Mouse (Mus musculus): ENCODE data around the gene Ppp1r14a.

DNA sequence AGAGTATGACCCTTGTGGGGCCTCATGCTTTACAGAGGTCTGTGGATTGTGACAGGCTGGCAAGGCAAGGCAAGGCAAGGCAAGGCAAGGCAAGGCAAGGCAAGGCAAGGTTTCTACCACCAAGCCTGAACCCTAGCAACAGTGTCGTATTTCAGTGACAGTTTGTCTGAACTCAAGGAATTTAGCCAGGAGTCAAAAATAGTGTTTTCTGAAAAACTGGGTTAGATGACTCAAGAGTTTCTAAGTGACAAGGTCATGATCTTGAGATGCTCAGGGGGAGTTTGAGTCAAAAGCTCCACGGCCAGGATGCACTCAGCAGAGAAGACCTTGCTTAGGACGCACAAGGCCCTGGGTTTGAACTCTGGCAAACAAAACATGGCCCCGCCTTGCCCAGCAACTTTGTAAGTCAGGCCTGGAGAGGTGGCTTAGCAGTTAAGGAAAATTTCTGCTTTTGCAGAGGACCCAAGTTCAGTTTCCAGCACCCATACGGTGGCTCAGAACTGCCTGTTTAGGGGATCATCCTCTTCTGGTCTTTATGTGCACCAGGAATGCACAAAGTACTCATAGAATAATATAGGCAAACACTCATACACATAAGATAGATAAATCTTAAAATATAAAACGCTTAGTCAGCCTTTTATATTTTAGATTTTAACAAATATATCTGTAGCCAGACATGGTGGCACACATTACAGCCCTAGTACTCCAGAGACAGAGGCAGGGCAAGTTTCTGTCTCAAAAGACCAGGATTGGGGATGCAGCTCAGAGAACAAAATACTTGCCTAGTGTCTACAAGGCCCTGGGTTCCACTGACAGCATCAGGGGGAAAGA, 46.9 kb downstream of the Ppp1r14a start:
- TF ChIP-seq ZNF384 (IDR thresholded peaks at IDR 0.05; ENCODE audit: low read depth, low read length), result no peak
- no peak for TF ChIP-seq HCFC1 (IDR thresholded peaks at IDR 0.05; ENCODE audit: borderline replicate concordance, insufficient read depth, low read length)
